Mouse (Mus musculus) lung, postnatal 0 days (tissue): ENCODE measurements around the gene Gm45021.

Experiments used
- CTCF ChIP-seq: IDR thresholded peaks from 2 replicates; pipeline ENCODE4 v1.5.1; 2016; ENCODE audit warnings: antibody characterized with exemption, mild to moderate bottlenecking
- EP300 ChIP-seq: IDR thresholded peaks from 2 replicates; pipeline ENCODE4 v1.6.1; 2016; ENCODE audit warnings: antibody characterized with exemption, mild to moderate bottlenecking, control low read depth

- TF ChIP-seq CTCF (no peak), EP300 (no peak)
These were observed 56.9 kb downstream of the Gm45021 start for GRCm38 (mm10) chr6:48646309-48646690.
